Mouse (Mus musculus) gastrocnemius, adult 8-10 months (tissue): ENCODE results near the gene Mcoln1. TPM values are rescaled to one million over a fixed set of nuclear protein-coding genes. Genes with fewer than 3 reads are reported as not detected.

Experiments used
- DNase-seq, 2 experiments: peaks; one replicate each; pipeline ENCODE4 v3.0.0; 2022; ENCODE audit warnings: low spot score in 2 of 2
- total RNA-seq, 4 experiments: library from RNA; stranded (reverse); gene quantifications; 2 replicates each; pipeline ENCODE4 v1.2.4; 2022

The Mcoln1 gene
- total RNA-seq: 10 to 100 TPM; 21.5 to 23.2 (median 22.0) TPM

DNA sequence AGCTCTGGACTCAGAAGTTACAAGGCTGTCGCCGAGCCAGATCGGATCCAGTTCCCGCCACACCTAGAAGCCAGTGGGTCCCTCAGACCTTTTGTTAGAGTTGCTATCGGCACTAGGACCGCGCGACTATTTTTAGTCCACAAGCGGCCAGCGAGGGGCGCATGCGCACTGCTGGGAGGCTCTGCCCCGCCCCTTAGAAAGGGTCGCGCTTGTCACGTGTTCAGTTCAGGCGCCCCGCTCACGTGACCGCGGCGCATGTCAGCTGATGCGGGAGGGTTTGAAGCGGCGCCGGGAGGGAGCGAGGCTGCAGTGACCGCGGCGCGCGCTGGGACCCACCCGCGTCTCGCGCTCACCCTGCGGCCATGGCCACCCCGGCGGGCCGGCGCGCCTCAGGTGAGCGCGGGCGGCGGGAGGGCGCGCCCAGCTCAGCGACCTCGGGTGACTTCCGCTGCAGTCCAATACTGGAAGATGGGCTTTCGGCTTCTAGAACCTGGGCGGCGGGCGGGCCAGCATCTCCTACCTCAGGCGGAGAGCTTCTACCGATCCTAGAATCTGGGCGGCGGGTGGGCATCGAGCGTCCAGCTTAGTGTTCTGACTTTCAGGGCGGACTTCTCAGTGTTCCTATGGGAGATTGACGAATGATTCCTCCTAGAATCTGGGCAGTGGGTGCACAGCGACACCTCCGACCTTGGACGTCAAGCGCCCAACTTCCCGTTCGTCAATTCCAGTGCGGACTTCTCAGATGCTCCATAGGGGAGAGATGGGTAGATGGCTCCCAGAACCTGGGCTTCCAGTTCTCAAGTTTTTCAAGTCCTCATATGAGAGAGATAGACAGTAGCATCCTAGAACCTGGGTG is at the start of gene Mcoln1:
Gene Mcoln1, plus strand, starts transcription at position 223 of the 856 bp plus-strand sequence.
- peak; percentile 97 to 98 for DNase-seq

DNA sequence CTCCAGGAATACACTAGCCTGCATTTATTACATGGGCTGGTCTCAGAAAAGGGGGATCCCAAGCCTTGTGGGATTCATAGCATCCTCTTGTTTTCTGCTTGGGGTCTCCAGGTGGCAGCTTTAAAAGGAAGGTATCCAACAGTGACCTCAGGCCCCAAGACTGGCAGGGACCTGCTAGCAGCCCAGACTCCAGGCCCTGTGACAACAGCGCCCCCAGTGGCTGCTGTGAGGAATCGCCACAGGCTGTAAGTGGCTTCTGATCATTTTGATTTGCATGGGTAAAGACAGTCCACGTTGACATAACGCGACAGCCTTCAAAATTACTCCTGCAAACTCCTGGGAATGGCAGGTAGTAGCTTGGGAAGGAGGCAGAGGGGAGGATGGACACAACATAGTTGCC is 49.6 kb upstream of the Mcoln1 start:
- no peak for DNase-seq

DNA sequence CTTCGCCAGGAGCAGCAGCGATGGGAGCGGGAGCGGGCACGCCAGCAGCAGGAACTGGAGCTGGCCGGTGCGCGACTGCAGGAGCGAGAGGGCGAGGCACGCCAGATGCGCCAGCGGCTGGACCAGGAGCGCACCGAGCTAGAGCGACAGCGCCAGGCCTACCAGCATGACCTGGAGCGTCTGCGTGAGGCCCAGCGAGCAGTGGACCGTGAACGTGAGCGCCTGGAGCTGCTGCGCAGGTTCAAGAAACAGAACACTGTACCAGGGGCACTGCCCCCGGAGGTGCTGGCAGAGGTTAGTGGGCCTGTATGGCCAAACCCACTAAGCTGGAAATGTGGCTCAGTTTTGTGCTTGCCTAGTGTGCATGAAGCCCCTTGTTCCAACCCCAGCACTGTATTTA is 48.3 kb upstream of the Mcoln1 start:
- no peak for DNase-seq

DNA sequence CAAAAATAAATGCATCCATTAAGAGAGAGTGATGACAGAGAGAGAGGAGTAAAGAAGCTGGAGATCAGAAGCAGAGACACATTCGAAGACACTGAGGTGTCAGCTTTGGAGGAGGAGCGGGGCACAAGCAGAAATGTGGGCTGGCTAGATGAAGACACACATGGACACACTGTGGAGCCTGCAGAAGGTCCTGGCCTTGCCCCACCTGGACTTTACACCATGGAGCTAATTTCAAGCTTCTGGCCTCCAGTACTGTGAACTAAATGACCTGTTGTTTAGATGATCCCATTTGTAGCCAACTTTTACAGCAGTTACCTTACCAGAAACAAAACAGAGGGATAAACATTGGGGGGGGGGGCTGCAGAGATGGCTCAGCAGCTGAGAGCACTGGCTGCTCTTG is 37.0 kb upstream of the Mcoln1 start:
- no peak for DNase-seq

DNA sequence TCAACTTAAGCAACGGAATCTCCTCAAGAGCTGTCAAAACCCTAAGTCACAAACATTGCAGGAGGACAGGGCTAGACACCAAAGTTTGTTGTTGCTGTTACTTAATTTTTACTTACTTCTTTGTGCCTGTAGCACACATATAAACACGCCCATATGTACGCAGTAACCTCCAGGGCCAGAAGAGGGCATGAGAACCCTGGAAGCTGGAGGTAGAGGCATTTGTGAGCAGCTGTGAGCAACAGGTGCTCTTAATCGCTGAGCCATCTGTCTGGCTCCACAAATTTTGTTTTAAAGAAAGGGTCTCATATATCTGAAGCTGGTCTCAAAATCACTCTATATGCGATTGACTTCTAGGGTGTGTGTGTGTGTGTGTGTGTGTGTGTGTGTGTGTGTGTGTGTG is 35.9 kb upstream of the Mcoln1 start:
- DNase-seq: no peak

DNA sequence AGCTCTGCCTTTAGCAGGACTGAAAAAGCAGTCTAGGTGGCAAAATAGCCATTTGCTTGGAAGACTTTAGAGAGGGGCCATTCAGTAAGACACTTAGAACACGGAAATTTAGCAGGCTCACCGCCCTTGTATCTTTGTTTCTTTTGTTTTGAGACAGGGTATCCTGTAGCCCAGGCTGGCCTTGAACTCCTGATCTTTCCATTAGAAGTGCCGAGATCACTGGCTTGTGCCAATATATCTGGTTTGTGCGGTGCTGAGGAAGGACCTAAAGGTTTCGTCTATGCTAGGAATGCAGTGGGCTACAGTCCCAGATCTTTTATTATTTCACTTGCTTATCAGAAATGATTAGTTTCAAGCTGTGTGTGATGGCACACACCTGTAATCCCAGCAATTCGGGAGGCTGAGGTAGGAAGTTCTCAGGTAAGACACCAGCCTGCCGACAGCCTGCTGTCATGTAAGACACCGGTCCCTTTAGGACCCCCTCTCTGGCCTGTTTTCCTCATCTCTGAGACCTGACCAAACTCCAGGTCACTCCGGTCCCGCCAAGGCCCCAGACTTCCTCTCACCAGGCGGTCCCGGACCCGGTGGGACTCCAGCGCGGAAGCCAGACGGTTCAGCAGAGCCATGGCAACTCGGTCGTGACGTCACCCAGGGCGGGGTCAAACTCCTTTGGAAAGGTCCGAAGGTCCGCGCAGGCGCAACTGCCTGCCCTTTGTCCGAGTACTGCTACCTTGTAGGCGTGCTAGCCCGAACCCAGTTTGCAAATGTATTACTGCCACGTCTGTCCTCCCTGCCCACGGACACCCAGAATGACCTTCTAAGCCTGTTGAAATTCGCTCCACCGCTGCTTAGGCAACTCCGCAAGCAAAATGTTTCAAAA is 33.0 kb upstream of the Mcoln1 start, which contains the start of gene Pex11g:
Gene Pex11g, minus strand, starts transcription at position 675 of the 880 bp plus-strand sequence.
- peak; percentile 95 to 96 for DNase-seq

DNA sequence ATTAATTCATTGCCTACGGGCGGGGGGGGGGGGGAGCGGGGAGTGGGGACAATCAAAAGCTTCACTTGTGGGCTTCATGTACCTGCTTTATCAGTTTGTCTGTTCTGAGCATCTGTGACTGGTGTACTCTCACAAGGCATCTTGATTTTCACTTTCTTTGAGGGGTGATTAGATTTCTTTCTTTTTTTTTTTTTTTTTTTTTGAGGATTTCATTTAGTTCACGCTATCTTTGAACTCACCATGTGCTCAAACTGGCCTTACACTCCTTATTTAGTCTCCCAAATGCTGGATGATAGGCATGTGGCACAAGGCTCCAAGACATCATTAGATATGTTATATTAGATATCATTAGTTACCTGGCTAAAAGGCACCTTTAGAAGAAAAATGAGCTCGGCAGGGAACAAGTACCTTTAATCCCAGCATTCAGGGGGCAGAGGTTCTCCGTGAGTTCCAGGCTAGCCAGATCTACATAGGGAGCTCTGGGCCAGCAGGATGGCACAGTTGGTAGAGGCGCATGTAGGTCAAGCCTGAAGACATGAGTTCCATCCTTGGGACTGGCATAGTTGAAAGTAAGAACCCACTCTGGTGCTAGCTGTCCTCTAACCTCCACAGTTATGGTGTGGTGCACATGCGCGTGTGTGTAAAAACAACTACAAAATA is 32.2 kb upstream of the Mcoln1 start:
- no peak for DNase-seq

DNA sequence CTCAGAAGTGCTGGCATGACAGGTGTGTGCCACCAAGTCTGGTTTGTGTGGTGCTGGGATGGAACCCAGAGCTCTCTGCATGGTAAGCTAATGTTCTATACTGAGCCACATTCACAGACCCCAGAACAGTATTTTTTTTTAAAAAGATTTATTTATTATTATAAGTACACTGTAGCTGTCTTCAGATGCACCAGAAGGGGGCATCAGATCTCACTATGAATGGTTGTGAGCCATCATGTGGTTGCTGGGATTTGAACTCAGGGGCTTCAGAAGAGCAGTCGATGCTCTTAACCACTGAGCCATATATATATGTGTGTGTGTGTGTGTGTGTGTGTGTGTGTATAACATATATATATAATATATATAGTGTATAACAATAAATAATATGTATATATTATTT is 31.4 kb upstream of the Mcoln1 start:
- no peak for DNase-seq

DNA sequence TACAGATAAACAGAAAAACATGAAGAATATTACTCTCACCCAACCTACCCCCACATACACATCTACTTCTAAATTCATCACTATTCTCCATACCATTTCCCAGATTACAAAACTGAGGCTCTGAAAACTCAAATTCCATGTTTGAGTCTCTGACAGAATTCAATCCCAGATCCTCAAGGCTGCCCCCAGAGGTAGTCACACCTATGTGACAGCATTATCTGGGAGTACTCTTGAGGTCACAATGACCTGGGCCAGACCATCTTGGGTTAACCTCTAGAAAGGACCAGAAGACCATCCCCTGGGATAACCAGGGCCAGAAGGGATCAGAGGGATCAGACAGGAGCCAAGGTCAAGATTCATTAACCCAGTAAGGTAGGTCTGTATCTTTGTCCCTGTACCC is 29.7 kb upstream of the Mcoln1 start, which contains the start of gene Tex45:
Gene Tex45, plus strand, starts transcription at position 301 of the 400 bp plus-strand sequence.
- no peak for DNase-seq

DNA sequence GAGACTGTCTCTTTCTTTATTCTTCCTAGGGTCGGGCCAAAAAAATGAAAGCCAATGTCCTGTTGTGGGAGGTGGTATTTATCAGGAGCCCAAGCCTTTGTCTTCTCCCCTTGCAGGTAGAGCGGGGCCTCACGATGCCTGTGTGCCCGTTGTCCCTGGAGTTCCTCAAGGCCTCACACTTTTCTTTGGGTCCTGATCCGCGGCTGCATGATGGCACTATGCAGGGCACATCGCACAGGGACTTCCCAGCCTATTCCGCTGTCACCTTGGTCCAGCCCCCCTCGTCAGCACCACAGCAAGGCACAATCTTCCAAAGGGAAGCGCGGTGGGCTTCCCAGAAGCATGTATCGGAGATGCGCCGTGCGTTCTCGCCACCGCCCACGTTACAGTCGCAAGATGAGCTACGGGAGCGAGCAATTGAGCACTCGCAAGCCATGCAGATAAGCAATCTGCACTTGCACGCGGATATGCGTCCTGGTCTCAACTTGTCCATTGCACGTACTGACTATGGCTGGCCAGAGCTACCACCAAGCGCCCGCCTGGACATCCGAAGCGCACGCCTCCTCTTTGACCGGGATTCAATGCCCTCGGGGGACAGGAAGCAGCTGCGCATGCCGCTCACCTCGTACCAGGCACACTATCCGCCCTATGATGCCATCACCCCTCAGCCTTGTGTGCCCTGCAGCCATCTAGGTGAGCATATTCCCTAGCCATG is 24.4 kb upstream of the Mcoln1 start:
- no peak for DNase-seq

DNA sequence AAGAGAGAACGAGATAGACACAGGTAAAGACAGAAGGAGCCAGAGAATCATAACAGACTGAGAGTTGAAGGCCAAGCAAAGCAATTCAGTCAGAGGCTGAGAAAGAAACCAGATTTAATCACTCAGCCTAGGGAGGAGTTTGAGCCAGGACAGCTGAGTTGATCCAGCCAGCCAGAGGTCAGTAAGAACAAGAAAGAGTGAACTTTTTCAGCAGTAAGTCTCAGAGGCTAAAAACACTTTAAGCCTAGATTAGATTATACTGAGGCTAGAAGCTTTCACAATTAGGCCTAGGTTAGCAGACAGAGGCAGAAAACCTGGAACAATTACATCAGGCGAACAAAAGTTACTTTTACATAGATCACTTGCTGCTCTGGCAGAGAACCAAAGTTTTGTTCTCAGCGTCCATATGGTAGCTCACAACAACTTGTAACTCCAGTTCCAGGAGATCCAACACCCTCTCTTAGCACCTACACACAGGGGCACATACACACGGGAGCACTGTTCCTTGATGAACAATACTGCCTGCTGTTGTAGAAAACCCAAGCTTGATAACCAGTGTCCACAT is 20.0 kb upstream of the Mcoln1 start:
- no peak for DNase-seq

DNA sequence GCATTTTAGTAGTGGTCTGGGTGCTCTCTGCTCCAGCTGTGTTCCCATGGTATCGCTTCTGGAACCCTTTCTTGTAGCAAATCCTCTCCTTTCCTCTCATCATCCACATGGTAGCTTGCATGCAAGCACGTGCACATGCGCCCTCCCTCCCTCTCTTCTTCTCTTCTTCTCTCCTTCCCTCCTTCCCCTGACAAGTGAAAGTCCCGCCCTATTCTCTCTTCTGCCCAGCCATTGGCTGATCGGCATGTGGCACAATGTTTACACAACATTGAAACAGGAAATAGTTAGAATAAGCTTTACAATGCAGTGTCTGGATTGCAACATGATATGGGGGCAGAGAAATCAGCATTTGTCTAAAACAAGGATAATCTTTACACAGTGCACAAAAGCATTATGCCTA is 18.7 kb upstream of the Mcoln1 start:
- no peak for DNase-seq

DNA sequence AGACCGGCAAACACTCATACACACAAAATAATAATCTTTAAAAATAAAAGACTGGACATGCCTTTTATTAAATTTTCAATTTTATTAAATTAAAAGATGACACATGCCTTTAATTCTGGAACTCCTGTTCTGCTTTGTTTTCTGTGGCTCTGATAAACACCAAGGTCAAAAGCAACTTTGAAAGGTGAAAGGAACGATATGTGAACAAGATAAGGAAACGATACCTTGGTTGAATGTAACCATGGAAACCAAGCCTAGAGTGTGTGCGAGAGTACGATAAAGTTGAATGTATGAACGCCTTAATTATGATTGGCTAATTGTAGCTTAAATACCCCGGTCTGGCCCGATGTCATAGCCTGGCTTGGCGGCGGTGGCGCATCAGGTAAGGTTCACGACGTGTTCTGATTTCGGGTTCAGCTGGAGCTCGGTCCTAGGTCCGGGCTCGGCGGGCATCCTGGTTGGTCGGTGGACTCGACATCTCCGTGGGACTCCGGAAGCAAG is 18.0 kb upstream of the Mcoln1 start:
- DNase-seq: no peak

DNA sequence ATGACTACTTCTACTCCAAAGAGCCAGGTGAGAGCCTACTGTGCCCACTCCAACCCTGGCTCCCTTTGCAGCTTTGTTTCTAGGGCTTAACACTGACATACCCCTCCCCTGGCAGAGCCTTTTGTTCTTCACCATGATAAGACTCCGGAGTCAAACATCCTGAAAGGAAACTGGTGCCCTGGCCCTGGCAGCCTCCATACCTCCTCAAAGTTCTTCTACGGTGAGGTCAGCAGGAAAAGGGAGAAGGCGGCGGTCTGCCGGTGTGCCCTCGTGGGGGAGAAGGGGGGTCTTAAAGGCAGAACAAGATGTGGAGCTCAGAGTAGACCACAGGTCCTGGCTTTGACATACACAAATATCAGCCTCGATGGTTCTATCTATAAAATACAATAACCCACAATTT is 16.7 kb upstream of the Mcoln1 start:
- no peak for DNase-seq

DNA sequence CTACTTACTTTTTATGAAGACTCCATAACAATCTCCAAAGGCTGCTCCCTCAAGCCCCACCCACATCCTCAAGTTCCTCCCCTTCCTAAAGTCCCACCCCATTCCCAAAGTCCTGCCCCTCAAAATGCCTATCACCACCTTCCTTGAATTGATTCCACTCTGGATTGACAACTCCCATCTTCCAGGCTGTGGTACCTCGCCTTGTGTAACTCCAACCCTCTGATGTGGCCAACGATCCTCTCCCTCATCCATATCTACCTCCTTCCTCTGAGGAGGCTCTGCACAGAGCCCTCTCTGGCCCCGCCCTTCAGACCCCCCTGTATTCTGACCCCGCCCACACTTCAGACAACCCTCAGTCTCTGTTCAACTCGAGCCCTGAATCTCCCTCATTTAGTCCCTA is 15.1 kb upstream of the Mcoln1 start:
- no peak for DNase-seq

DNA sequence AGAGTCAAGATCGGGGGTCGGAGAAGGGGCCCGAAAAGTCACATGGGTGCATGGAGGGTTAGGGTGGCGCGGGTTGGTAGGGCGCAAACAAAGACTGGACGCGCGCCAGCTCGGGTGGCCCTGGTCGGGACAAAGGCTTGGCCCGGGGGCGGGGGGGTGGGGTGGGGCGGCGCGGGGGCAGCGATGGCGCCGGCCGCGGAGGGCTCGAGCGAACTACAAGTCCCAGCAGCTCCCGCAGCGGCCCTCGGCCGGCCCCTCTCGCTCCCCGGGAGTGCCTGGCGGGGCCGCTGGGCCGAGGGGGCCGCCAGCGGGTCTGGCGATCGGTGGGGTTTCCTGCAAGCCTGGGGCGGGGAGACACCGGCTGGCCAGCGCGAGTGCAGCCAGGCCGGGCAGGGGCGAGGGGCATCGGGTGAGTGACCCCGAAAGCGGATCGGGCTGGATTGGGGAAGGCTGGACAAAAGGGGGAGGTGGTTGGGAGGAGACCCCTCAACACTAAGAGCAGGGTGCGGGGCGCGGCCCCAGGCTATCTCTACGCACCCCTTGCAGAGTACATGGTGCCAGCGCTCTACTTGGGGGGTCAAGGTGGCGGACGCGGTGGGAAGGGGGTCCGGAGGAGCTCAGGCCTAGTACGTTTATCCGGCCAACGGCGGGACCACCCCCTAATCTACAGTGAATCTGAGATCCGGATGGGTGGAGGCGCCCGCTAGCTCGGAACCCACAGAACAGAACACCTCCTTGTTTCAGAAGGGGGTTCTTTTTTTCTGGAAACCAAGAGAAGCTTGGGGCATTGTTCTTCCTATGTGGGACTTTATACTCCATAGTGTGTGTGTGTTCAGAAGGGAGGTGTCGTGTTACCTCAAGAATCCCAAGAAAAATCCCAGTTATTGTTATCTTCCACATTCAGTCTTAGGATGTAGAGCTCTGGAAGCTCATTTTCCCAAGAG is 7.1 kb upstream of the Mcoln1 start, which contains the start of gene Zfp358:
Gene Zfp358, plus strand, starts transcription at position 238 of the 944 bp plus-strand sequence.
- peak; percentile 50 to 67 for DNase-seq

DNA sequence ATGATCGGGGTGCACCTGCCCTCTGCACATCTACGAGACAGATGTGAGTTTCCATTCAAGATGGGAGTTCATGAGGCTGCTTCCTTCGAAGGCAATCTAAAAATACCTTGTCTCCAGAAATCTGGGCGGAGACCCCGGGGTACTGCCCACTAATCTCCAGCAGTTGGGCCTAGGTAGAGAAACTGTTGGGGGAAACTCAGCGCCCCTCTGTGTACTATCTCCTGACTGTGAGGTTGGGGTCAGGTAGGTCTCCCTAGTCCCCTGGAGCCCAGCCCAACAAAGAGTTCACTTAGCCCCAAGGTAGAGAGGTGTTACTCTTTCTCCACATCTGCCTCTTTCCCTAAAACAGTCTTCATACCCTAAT is 6.4 kb upstream of the Mcoln1 start:
- DNase-seq: no peak

DNA sequence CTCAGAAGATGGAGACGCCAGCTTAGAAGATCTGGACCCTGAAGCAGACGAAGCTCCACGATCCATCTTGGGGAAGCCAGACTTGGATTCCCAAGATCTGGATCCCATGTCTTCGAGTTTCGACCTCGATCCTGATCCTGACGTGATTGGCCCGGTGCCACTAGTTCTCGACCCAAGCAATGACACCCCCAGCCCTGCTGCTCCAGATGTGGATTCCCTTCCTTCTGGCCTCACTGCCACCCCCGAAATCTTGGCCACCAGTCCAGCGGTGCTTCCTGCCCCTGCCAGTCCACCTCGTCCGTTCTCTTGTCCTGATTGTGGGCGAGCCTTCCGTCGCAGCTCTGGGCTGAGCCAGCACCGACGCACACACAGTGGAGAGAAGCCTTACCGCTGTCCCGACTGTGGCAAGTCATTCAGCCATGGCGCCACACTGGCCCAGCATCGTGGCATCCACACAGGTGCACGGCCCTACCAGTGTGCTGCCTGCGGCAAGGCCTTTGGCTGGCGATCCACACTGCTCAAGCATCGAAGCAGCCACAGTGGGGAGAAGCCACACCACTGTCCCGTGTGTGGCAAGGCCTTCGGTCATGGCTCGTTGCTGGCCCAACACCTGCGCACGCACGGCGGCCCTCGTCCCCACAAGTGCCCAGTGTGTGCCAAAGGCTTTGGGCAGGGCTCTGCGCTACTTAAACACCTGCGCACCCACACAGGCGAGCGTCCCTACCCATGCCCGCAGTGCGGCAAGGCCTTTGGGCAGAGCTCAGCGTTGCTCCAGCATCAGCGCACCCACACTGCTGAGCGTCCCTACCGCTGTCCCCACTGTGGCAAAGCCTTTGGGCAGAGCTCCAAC is 4.5 kb upstream of the Mcoln1 start:
- no peak for DNase-seq

DNA sequence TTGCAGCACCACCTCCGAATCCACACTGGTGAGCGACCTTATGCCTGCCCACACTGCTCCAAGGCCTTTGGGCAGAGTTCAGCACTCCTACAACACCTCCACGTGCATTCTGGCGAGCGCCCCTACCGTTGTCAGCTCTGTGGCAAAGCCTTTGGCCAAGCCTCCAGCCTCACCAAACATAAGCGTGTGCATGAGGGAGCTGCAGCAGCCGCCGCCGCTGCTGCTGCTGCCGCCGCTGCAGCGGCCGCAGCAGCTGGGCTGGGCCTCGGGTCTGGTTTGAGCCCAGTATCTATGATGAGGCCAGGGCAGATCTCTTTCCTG is 3.9 kb upstream of the Mcoln1 start:
- DNase-seq: no peak
